Mouse (Mus musculus): ENCODE results near the gene Camk1d. TPM values are rescaled to one million over a fixed set of nuclear protein-coding genes. Genes with fewer than 3 reads are reported as not detected.
"Not testable (repeated sequence)": the region's sequence is repeated elsewhere in the genome, so short reads cannot be mapped to it uniquely, and the experiment has no call there.

The Camk1d gene
- polyA plus RNA-seq, 1 experiment from 2014 or later = 0.82 TPM

DNA sequence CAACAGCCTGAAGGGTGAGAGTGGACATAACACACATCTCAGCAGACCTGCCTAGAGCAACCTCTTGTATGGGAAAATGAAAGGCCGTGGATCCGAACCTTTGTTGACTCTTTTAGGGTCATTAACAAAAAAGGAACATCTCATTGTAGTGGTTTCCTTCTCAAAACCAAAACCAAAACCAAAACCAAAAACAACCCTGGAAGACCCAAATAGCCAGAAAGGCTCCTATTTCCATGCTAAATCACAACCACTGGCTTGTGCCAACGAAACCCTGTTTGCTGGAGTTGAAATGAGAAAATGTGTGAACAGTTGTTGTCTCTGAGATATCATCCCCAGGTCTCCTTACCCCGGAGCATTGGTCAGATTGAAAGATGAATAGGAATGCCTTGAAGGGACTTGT, 321.8 kb downstream of the Camk1d start:
- Histone ChIP-seq H3K9ac (no peak overlapping the region), H3K27me3 (no peaks in the 10 kb centered on the region), H3K36me3 (no peaks in the 10 kb centered on the region), H3K4me2 (no peak overlapping the region), H3K9me3 (replicated peaks) (no peaks in the 10 kb centered on the region), H3K4me1 (replicated peaks) (no peaks in the 10 kb centered on the region), H3K27ac (no peak overlapping the region), H3K4me3 (replicated peaks) (no peak overlapping the region)
- WGBS (ENCODE audit: insufficient replicate concordance) = 58% methylated on average over 4 of the region's 4 CpGs
- ATAC-seq (ENCODE audit: low read depth) = no peak
- no peak for DNase-seq

DNA sequence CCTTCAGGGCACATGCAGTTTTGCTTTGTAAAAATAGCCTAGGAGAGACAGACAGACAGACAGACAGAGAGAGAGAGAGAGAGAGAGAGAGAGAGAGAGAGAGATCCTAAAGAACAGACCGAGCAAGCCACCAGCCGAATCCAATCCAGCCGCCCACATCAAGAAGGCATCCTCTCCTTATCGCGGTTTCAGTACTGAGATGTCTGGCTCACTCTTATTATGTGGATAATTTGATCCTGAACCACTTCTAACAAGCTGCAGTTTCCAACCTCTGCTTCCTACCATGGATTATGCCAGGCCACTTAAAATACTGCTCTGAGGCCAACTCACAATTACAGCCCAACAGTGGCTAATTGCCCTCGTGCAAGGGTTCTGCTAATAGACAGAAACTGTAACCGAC, 325.9 kb downstream of the Camk1d start:
- Histone ChIP-seq H3K36me3 (no peaks in the 10 kb centered on the region), H3K4me3 (replicated peaks) (no peak overlapping the region), H3K9ac (no peak overlapping the region), H3K4me2 (no peak overlapping the region), H3K4me1 (replicated peaks) (no peaks in the 10 kb centered on the region), H3K9me3 (replicated peaks) (no peaks in the 10 kb centered on the region), H3K27me3 (no peaks in the 10 kb centered on the region), H3K27ac (no peak overlapping the region)
- 71% methylated on average over 7 of the region's 7 CpGs for WGBS (ENCODE audit: insufficient replicate concordance)
- no peak for ATAC-seq (ENCODE audit: low read depth)
- no peak for DNase-seq

DNA sequence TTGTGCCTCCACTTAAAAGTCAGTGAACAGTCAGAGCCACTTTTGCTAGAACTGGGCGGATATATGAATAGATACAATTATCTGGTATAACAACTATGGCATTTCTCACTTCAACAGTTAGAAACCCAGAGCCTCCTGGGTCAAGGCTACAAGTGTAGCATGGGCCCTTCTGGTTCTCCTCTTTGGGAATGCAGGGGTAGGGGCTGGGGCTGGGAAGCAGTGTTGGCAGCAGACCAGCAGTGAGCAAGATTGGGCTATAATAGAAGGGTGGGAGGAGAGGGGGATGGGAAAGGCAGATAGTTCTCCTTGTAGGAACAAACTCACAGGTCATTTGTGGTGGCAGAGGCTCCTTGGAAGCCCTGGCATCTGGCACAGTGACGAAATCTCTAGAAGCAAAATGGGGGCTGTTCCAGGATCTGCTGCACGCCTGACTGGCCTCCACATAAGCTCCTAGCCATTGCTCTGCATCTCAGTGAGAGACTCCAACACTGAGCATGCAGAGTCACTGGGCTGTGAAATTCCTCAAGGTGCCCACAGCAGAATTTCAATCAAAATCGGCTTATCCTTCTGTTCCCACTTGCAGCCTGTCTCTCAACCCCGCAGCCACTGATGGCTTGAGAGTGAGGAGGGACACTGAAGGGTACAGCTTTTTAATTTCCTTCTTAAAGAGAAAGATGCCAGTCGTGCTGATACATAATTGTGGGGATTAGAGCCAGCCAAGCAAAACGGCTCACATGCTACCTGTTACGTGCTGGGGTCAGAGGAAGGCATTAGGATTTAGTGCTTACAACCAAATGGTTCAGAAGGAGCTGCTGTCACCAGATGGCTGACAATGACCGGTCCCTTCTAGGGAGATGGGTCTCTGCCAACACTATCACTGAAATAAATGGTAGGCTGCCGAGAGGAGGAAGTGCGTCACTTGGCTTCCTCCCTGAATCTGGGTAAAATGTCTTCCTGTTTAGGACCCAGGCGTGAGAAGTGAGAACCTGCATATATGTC, 332.3 kb downstream of the Camk1d start:
- Histone ChIP-seq H3K9ac (no peak overlapping the region), H3K9me3 (replicated peaks) (no peaks in the 10 kb centered on the region), H3K4me1 (replicated peaks) (no peaks in the 10 kb centered on the region), H3K36me3 (no peaks in the 10 kb centered on the region), H3K4me3 (replicated peaks) (no peak overlapping the region), H3K27me3 (no peaks in the 10 kb centered on the region), H3K4me2 (no peak overlapping the region), H3K27ac (no peak overlapping the region)
- DNase-seq (no peak), ATAC-seq (ENCODE audit: low read depth) (no peak)
- 44% methylated on average over 12 of the region's 12 CpGs for WGBS (ENCODE audit: insufficient replicate concordance)

DNA sequence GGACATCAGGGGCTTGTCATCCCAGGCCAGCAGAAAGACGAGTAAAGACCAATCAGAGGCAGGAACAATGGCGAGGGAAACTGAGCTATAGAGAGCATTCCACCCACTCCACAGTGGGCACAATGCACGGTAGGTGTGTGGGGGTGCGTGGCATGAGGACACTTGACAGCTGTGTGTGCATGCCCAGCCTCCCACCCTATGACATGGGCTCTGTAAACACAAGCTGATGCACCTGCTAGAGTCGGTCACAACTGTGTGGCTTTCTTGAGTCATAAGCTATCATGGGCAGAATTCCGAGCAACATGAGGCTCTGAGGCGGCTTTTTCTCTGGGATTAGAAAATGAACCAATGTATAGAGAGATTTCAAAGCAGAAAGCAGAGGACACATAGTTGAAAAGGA, 333.3 kb downstream of the Camk1d start:
- no peaks in the 10 kb centered on the region for H3K27me3 ChIP-seq
- H3K9me3 ChIP-seq (replicated peaks) = no peaks in the 10 kb centered on the region
- no peak overlapping the region for H3K27ac ChIP-seq
- DNase-seq (no peak), ATAC-seq (ENCODE audit: low read depth) (no peak)
- H3K4me2 ChIP-seq = no peak overlapping the region
- WGBS (ENCODE audit: insufficient replicate concordance) = 64% methylated on average over 7 of the region's 7 CpGs
- H3K36me3 ChIP-seq = no peaks in the 10 kb centered on the region
- no peaks in the 10 kb centered on the region for H3K4me1 ChIP-seq (replicated peaks)
- no peak overlapping the region for H3K9ac ChIP-seq
- no peak overlapping the region for H3K4me3 ChIP-seq (replicated peaks)

DNA sequence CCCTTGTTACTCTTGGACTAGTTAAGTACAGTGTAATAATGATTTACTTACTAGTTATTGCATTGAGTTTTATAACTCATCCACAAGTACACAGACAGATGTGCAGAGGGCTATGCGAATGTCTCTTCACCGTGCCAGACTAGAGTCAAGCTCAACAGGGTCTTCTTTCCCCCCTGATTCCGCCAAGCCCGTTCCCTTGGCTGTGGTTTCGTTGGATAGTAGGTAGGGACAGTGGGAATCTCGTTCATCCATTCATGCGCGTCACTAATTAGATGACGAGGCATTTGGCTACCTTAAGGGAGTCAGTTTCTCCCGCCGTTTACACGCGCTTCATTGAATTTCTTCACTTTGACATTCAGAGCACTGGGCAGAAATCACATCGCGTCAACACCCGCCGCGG, 335.4 kb downstream of the Camk1d start:
- not testable (repeated sequence) for H3K9ac ChIP-seq; H3K9me3 ChIP-seq (replicated peaks); H3K27ac ChIP-seq; H3K4me2 ChIP-seq; H3K4me1 ChIP-seq (replicated peaks); H3K36me3 ChIP-seq; H3K4me3 ChIP-seq (replicated peaks); ATAC-seq (ENCODE audit: low read depth); DNase-seq; H3K27me3 ChIP-seq
- 43% methylated on average over 18 of the region's 18 CpGs for WGBS (ENCODE audit: insufficient replicate concordance)

DNA sequence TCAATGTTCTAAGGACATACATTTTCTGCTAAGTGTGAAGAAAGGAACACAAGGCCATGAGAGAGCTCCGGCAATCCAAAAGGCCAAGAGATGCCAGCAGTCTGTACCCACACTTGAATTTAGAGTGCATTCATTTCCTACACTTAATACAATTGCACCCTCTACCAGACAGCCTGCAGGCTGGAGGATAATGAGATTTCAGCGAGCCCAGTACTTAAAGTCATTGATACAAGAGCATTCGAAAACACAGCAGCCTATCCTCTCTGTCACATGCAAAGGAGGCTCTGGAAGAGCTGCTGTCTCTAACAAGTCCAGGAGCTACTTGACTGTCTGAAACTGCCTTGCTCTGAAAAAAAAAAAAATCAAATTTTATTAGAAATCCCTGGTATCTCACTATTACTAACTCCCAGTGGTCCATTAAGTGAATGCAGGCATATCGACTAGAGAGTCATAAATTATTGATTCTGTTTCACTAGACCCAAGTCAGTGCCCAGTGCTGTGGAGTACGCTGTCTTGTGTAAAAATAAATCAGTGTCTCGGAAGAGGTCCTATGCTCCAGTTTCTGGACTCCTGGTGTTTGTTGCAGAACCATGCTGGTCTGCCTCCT, 336.1 kb downstream of the Camk1d start:
- H3K4me3 ChIP-seq (replicated peaks) = no peak overlapping the region
- no peak for ATAC-seq (ENCODE audit: low read depth)
- DNase-seq = no peak
- H3K4me2 ChIP-seq = no peak overlapping the region
- no peaks in the 10 kb centered on the region for H3K9me3 ChIP-seq (replicated peaks)
- H3K27me3 ChIP-seq = no peaks in the 10 kb centered on the region
- no peaks in the 10 kb centered on the region for H3K36me3 ChIP-seq
- H3K4me1 ChIP-seq (replicated peaks) = no peaks in the 10 kb centered on the region
- WGBS (ENCODE audit: insufficient replicate concordance) = 65% methylated on average over 6 of the region's 6 CpGs
- H3K9ac ChIP-seq = no peak overlapping the region
- no peak overlapping the region for H3K27ac ChIP-seq

DNA sequence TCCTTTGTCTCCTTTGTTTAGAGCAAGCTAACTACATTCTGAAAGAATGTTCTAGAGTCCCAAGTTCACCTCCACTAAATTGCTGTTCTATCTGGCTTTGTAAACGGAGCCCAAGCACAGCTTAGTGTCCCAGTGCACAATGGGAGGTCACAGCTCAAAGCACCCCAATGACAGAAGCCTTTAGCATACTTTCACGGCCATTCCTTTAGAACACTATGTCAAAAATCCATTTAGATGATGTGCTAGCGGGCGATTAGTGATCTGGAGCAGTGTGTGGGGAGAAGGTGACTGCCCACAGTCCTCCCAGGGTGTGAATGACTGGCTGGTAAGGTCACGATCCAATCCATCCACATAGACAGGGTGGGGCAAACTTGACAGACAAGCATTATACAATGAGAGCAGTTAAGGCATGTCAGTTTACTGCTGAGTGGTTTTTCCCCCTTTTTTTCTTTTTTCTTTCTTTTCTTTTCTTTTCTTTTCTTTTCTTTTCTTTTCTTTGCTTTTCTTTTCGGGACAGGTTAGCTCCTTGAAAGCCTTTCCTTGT, 341.4 kb downstream of the Camk1d start:
- H3K4me1 ChIP-seq (replicated peaks) = no peaks in the 10 kb centered on the region
- H3K4me3 ChIP-seq (replicated peaks) = no peak overlapping the region
- no peaks in the 10 kb centered on the region for H3K9me3 ChIP-seq (replicated peaks)
- no peaks in the 10 kb centered on the region for H3K27me3 ChIP-seq
- DNase-seq (no peak), ATAC-seq (ENCODE audit: low read depth) (no peak)
- H3K36me3 ChIP-seq = no peaks in the 10 kb centered on the region
- H3K9ac ChIP-seq = no peak overlapping the region
- H3K27ac ChIP-seq = no peak overlapping the region
- 52% methylated on average over 6 of the region's 6 CpGs for WGBS (ENCODE audit: insufficient replicate concordance)
- H3K4me2 ChIP-seq = no peak overlapping the region

DNA sequence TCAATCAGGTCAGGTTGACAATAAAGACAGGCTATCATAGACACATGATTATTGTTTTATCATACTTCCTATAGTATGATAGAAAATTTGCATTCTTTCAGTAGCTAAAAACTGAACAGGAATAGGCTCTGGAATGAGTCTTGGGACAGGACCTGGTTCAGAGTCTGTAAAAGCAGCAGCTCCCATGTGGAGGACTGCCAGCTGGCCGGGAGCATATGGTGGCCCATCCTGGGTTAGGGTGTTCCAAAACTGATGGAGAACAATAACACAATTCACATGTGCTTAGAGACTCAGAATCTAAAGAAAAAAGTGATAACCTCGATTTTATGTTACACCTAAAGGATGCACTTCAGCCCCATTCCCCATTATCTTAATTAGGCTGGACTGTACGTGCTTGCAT, 343.0 kb downstream of the Camk1d start:
- no peaks in the 10 kb centered on the region for H3K9me3 ChIP-seq (replicated peaks)
- ATAC-seq (ENCODE audit: low read depth) (no peak), DNase-seq (no peak)
- H3K27me3 ChIP-seq = no peaks in the 10 kb centered on the region
- H3K36me3 ChIP-seq = no peaks in the 10 kb centered on the region
- no peaks in the 10 kb centered on the region for H3K4me1 ChIP-seq (replicated peaks)
- 49% methylated on average over 3 of the region's 3 CpGs for WGBS (ENCODE audit: insufficient replicate concordance)
- no peak overlapping the region for H3K4me3 ChIP-seq (replicated peaks)
- H3K4me2 ChIP-seq = no peak overlapping the region
- no peak overlapping the region for H3K9ac ChIP-seq
- H3K27ac ChIP-seq = no peak overlapping the region

DNA sequence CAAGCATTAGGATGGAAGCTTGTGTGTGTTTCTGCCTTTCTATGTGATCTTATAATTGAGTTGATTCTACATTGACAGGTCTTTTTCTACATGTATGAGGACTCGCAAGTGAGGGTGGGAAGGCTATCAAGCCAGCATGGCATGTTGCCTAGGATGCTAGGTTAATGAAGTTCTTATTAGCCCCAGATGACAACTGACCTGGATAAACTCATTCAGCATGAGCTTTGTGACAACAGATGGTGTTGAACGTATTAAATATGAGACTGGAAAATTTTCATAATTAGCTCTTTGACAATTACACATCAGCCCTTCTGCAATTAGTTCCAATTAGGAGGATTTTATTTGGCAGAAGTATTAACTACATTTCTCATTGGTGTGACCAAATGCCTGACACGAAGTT, 343.7 kb downstream of the Camk1d start:
- no peak overlapping the region for H3K4me3 ChIP-seq (replicated peaks)
- no peak for ATAC-seq (ENCODE audit: low read depth)
- DNase-seq = no peak
- no peaks in the 10 kb centered on the region for H3K4me1 ChIP-seq (replicated peaks)
- H3K9ac ChIP-seq = no peak overlapping the region
- H3K36me3 ChIP-seq = no peaks in the 10 kb centered on the region
- H3K27me3 ChIP-seq = no peaks in the 10 kb centered on the region
- H3K4me2 ChIP-seq = no peak overlapping the region
- H3K27ac ChIP-seq = no peak overlapping the region
- WGBS (ENCODE audit: insufficient replicate concordance) = 53% methylated on average over 3 of the region's 3 CpGs
- no peaks in the 10 kb centered on the region for H3K9me3 ChIP-seq (replicated peaks)

DNA sequence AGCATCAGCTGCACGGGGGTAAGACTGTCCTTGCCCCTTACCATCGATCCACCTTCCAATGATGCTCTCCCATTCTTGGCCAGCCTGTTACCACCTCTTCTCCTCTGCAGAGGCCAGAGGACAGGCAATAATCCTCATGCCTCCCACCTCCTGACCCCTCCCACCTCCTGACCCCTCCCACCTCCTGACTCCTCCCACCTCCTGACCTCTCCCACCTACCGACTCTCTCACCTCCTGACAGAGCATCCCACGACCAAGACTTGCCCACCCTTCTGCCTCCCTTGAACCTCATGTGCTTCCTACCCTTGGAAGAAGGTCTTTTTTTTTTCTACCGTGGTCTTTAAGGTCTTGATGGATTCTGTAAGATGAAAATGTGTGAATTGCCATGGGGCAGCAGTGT, 350.5 kb downstream of the Camk1d start:
- WGBS (ENCODE audit: insufficient replicate concordance) = 38% methylated on average over 5 of the region's 5 CpGs
- no peak overlapping the region for H3K4me3 ChIP-seq (replicated peaks)

DNA sequence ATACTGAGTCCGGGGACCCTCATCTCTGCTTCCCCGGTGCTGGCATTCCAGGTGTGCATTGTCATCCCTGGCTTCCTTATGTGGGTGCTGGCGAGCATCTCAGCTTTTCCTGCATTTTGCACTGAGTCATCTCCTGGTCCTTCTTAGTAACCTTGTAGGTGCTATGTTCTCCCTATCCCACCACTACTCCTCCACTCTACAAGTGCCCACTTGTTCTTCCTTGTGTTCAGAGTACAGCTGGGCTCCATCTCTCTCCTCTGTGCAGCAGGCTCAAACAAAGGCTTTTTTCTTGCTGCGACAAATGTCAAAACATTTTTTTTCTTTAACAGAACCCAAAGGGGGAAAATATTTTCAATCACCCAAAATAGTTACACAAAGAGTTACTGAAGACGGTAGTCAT, 356.3 kb downstream of the Camk1d start:
- Histone ChIP-seq H3K36me3 (no peaks in the 10 kb centered on the region), H3K27me3 (no peaks in the 10 kb centered on the region), H3K27ac (no peak overlapping the region), H3K4me3 (replicated peaks) (no peak overlapping the region), H3K4me2 (no peak overlapping the region), H3K9me3 (replicated peaks) (no peaks in the 10 kb centered on the region), H3K4me1 (replicated peaks) (no peaks in the 10 kb centered on the region), H3K9ac (no peak overlapping the region)
- DNase-seq (no peak), ATAC-seq (ENCODE audit: low read depth) (no peak)
- WGBS (ENCODE audit: insufficient replicate concordance) = 64% methylated on average over 5 of the region's 5 CpGs

More for the DNA sequence above, 350.5 kb downstream of the Camk1d start:
- no peak for ATAC-seq (ENCODE audit: low read depth)
- DNase-seq = no peak
- Histone ChIP-seq H3K4me1 (replicated peaks) (no peaks in the 10 kb centered on the region), H3K36me3 (no peaks in the 10 kb centered on the region), H3K9ac (no peak overlapping the region), H3K4me2 (no peak overlapping the region), H3K9me3 (replicated peaks) (no peaks in the 10 kb centered on the region), H3K27me3 (no peaks in the 10 kb centered on the region), H3K27ac (no peak overlapping the region)

Measured in liver, embryonic 13.5 days (tissue).